10 mouse cellular contexts compared by ENCODE assay signal in the genomic region with DNA sequence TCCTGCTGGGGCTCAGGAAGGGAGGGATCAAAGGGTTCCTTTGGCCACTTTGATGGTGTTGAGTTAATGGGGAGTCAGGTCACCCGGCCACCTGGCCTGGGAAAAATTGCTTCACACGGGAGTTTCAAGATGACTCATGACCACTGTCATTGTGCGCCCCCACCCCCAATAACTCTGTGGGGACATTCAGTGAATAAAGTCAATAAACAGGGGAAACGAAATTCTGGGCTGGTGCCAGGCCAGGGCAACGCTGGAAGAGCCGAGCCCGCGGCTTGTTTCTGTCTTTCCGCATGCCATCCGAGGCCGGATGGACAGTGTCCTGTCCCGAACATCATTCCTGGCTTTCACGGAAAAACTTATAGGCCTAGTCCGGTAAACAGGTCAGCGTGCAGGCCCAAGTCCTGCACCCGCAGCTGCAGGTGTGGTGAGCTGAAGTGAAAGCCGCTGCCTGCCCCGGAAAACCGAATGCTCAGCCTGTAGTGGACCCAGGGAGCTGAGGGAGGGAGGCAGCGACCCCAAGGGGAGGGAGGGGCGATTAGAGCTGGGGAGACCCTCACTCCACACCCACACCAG. TPM values are rescaled to one million over a fixed set of nuclear protein-coding genes. Genes with fewer than 3 reads are reported as not detected.
A peak's percentile ranks its signal among the peaks of the same experiment; 100 is the strongest.
DNase-seq lines count a peak whose midpoint lies in the region; ATAC-seq and TF ChIP-seq lines count a peak whose summit lies in the region.
"Had no signal": no experiment of that assay in that cellular context is flagged by ENCODE, and none has a peak within 500 bp of the region (broad histone marks: within the 10 kb centered on the region; RNA-seq: fewer than 3 reads in every experiment).

No protein-coding gene starts in this region.

- DNase-seq in heart, embryonic 10.5 days (ENCODE audit: low spot score) = no peak
- no peak for DNase-seq in heart, adult 8-10 months (ENCODE audit: low spot score)
- DNase-seq in hindbrain, embryonic 14.5 days (ENCODE audit: low spot score) = no peak
- DNase-seq in midbrain, embryonic 11.5 days (ENCODE audit: low spot score, missing footprints) = no peak
- no peak for DNase-seq in right cerebral cortex, postnatal 10 days (ENCODE audit: low spot score in 2 of 2)
- DNase-seq in spleen, postnatal 4 days (ENCODE audit: low spot score in 2 of 2) = no peak
- DNase-seq in adrenal gland, adult 18-20 months (ENCODE audit: low spot score in 2 of 2) = no peak
- DNase-seq: thymus, adult 2 months had no signal

- TF ChIP-seq POLR2A in cortical plate, adult 2 months (IDR thresholded peaks at IDR 0.05; ENCODE audit: extremely low read depth, insufficient read depth, low read length) = no peak

- ATAC-seq in hindbrain, embryonic 14.5 days (ENCODE audit: low FRiP score) = no peak
- ATAC-seq in midbrain, embryonic 11.5 days (ENCODE audit: low FRiP score) = no peak

- H3K36me3 ChIP-seq in heart, embryonic 10.5 days = no peaks in the 10 kb centered on the region
- H3K36me3 ChIP-seq in hindbrain, embryonic 14.5 days (replicated peaks; ENCODE audit: control insufficient read depth, insufficient read depth) = no peaks in the 10 kb centered on the region
- H3K36me3 ChIP-seq in midbrain, embryonic 11.5 days (ENCODE audit: control insufficient read depth, insufficient read depth, low read length) = no peaks in the 10 kb centered on the region

- WGBS in heart, embryonic 10.5 days = 12% methylated on average over 21 of the region's 21 CpGs
- 5% methylated on average over 21 of the region's 21 CpGs for WGBS in hindbrain, embryonic 14.5 days
- WGBS in midbrain, embryonic 11.5 days = 3% methylated on average over 21 of the region's 21 CpGs

- H3K27me3 ChIP-seq in heart, embryonic 10.5 days (ENCODE audit: insufficient read depth, poor library complexity, severe bottlenecking) = peaks cover 90% of the 10 kb centered on the region
- H3K27me3 ChIP-seq in hindbrain, embryonic 14.5 days (ENCODE audit: control insufficient read depth, insufficient read depth, low read length) = peaks cover 71% of the 10 kb centered on the region
- peaks cover 76% of the 10 kb centered on the region for H3K27me3 ChIP-seq in midbrain, embryonic 11.5 days (ENCODE audit: control insufficient read depth, insufficient read depth, low read length)

- H3K4me2 ChIP-seq in hindbrain, embryonic 14.5 days (replicated peaks) = peak overlapping the region; percentile 55
- no peak overlapping the region for H3K4me2 ChIP-seq in midbrain, embryonic 11.5 days

- peaks cover 45% of the 10 kb centered on the region for H3K4me1 ChIP-seq in heart, embryonic 10.5 days
- H3K4me1 ChIP-seq in cortical plate, adult 2 months (ENCODE audit: control insufficient read depth, insufficient read depth, low read length) = no peaks in the 10 kb centered on the region
- H3K4me1 ChIP-seq in hindbrain, embryonic 14.5 days (replicated peaks; ENCODE audit: control insufficient read depth, insufficient read depth, low read length) = peaks cover 13% of the 10 kb centered on the region
- H3K4me1 ChIP-seq in midbrain, embryonic 11.5 days (ENCODE audit: control insufficient read depth, insufficient read depth, low read length) = peaks cover 10% of the 10 kb centered on the region

- no peaks in the 10 kb centered on the region for H3K9me3 ChIP-seq in heart, embryonic 10.5 days
- no peaks in the 10 kb centered on the region for H3K9me3 ChIP-seq in hindbrain, embryonic 14.5 days (ENCODE audit: control insufficient read depth, low read length)
- H3K9me3 ChIP-seq in midbrain, embryonic 11.5 days (ENCODE audit: control insufficient read depth, low read length) = no peaks in the 10 kb centered on the region

- H3K4me3 ChIP-seq in heart, embryonic 10.5 days = peak overlapping the region; percentile 57
- H3K4me3 ChIP-seq in cortical plate, adult 2 months (ENCODE audit: insufficient read depth, low read length) = 0 out of 2 replicates have a peak overlapping the region, but pooled peaks have one; percentile 16
- peak overlapping the region; percentile 37 for H3K4me3 ChIP-seq in hindbrain, embryonic 14.5 days (replicated peaks; ENCODE audit: low read length)
- peak overlapping the region; percentile 28; the same call in 1 of the 2 replicates for H3K4me3 ChIP-seq in midbrain, embryonic 11.5 days (ENCODE audit: low read depth, low read length)

- H3K27ac ChIP-seq in heart, embryonic 10.5 days = peak overlapping the region; percentile 65; the same call in 1 of the 2 replicates
- no peak overlapping the region for H3K27ac ChIP-seq in cortical plate, adult 2 months (ENCODE audit: insufficient read depth, low read length)
- H3K27ac ChIP-seq in hindbrain, embryonic 14.5 days = no peak overlapping the region
- no peak overlapping the region for H3K27ac ChIP-seq in midbrain, embryonic 11.5 days (ENCODE audit: low read depth, low read length)

- peak overlapping the region; percentile 28; the same call in 1 of the 2 replicates for H3K9ac ChIP-seq in hindbrain, embryonic 14.5 days
- no peak overlapping the region for H3K9ac ChIP-seq in midbrain, embryonic 11.5 days (ENCODE audit: low read length)

- no peak for TF ChIP-seq CTCF in cortical plate, adult 2 months (IDR thresholded peaks at IDR 0.05; ENCODE audit: extremely low read depth, insufficient read depth, low read length)

RNA-seq across cellular contexts. Expression of a gene that starts 9.3 kb away (rescaled TPM):
- 1.00 and 6.9 TPM in 2 replicates for polyA plus RNA-seq in heart, embryonic 10.5 days (2016; fragmentation: Nextera tagmentation; extraction: Ambion mirVana)
- 1 to 10 TPM; 1.0 to 2.0 (median 1.1) TPM for total RNA-seq in heart, adult 8-10 months (2022)
- polyA plus RNA-seq in cortical plate, adult 2 months (2012; rRNA removed) = 2.1 and 3.6 TPM in 2 replicates
- polyA plus RNA-seq in hindbrain, embryonic 14.5 days (2014; fragmentation: Nextera tagmentation; extraction: Ambion mirVana) = 0.94 and 1.2 TPM in 2 replicates
- polyA plus RNA-seq in midbrain, embryonic 11.5 days (2014; fragmentation: Nextera tagmentation; extraction: Ambion mirVana) = 0.63 and 0.87 TPM in 2 replicates
- total RNA-seq in adrenal gland, adult 18-20 months (2021) = under 1 TPM in 1 of 2 experiments, not detected in 1; 0.22 TPM

RNA-seq across cellular contexts. Expression of a gene that starts 41.1 kb away (rescaled TPM):
- 6.0 and 7.4 TPM in 2 replicates for polyA plus RNA-seq in heart, embryonic 10.5 days (2016; fragmentation: Nextera tagmentation; extraction: Ambion mirVana)
- total RNA-seq in heart, adult 8-10 months (2022) = 1 to 10 TPM in 1 of 4 experiments, under 1 TPM in 3; 0.28 to 1.9 (median 0.36) TPM
- 4.5 and 4.6 TPM in 2 replicates for polyA plus RNA-seq in cortical plate, adult 2 months (2012; rRNA removed)
- polyA plus RNA-seq in hindbrain, embryonic 14.5 days (2014; fragmentation: Nextera tagmentation; extraction: Ambion mirVana) = 13.7 and 16.7 TPM in 2 replicates
- 6.4 and 6.5 TPM in 2 replicates for polyA plus RNA-seq in midbrain, embryonic 11.5 days (2014; fragmentation: Nextera tagmentation; extraction: Ambion mirVana)
- not detected for total RNA-seq in adrenal gland, adult 18-20 months (2021)
- total RNA-seq: adrenal gland, adult 2 months had no signal

RNA-seq across cellular contexts. Expression of a gene that starts 45.1 kb away (rescaled TPM):
- polyA plus RNA-seq in heart, embryonic 10.5 days (2016; fragmentation: Nextera tagmentation; extraction: Ambion mirVana) = 0.26 and 1.1 TPM in 2 replicates
- total RNA-seq in heart, adult 8-10 months (2022) = 1 to 10 TPM in 1 of 4 experiments, under 1 TPM in 3; 0.46 to 2.0 (median 0.66) TPM
- polyA plus RNA-seq in cortical plate, adult 2 months (2012; rRNA removed) = 156 and 173 TPM in 2 replicates
- polyA plus RNA-seq in hindbrain, embryonic 14.5 days (2014; fragmentation: Nextera tagmentation; extraction: Ambion mirVana) = 6.9 and 10.1 TPM in 2 replicates
- 1.7 and 3.3 TPM in 2 replicates for polyA plus RNA-seq in midbrain, embryonic 11.5 days (2014; fragmentation: Nextera tagmentation; extraction: Ambion mirVana)
- total RNA-seq in adrenal gland, adult 18-20 months (2021) = 1 to 10 TPM; 1.4 to 5.1 TPM

RNA-seq across cellular contexts. Expression of a gene that starts 48.6 kb away (rescaled TPM):
- 4.3 and 11.7 TPM in 2 replicates for polyA plus RNA-seq in heart, embryonic 10.5 days (2016; fragmentation: Nextera tagmentation; extraction: Ambion mirVana)
- total RNA-seq in heart, adult 8-10 months (2022) = 1 to 10 TPM; 2.2 to 4.1 (median 3.0) TPM
- 999 TPM in 2 replicates for polyA plus RNA-seq in cortical plate, adult 2 months (2012; rRNA removed)
- polyA plus RNA-seq in hindbrain, embryonic 14.5 days (2014; fragmentation: Nextera tagmentation; extraction: Ambion mirVana) = 192 and 218 TPM in 2 replicates
- 40.7 and 52.0 TPM in 2 replicates for polyA plus RNA-seq in midbrain, embryonic 11.5 days (2014; fragmentation: Nextera tagmentation; extraction: Ambion mirVana)
- total RNA-seq in adrenal gland, adult 18-20 months (2021) = 10 to 100 TPM in 1 of 2 experiments, 1 to 10 TPM in 1; 7.9 to 10.7 TPM

Comparison
In these comparisons a context has a peak if more than half of its experiments do, and no peak if none do; other contexts are left out.
1. RNA of a gene that starts 45.1 kb away (polyA plus RNA-seq): 156 to 173 TPM in cortical plate, adult 2 months; 6.9 to 10.1 TPM in hindbrain, embryonic 14.5 days, 1.7 to 3.3 TPM in midbrain, embryonic 11.5 days and 0.26 to 1.1 TPM in heart, embryonic 10.5 days; every median in the first group is over 10 times any median in the second.
2. Peak in every context shown above with its lines, with median percentiles within 50 percentile points of each other: H3K4me3 ChIP-seq.